Mouse (Mus musculus) intestine, embryonic 14.5 days (tissue): ENCODE data around the gene 4921507P07Rik. TPM values are rescaled to one million over a fixed set of nuclear protein-coding genes. Genes with fewer than 3 reads are reported as not detected.

ENCODE experiments used
- ATAC-seq: fragments of 200-750 bp; cut with Nextera tagmentation; replicated peaks from 2 replicates; pipeline ENCODE4 v1.8.0; 2017; ENCODE audit warnings: low read depth, moderate number of reproducible peaks, moderate TSS enrichment, moderate library complexity; ENCODE audit not compliant: low FRiP score, low TSS enrichment
- DNase-seq: peaks from one replicate; pipeline ENCODE4 v3.0.0-alpha.2; 2018; ENCODE audit warnings: low spot score
- H3K27ac ChIP-seq: fragments of 300-500 bp; sonication (generic); 2 replicates; pipeline ENCODE4 v1.5.1; 2014; ENCODE audit warnings: low read depth, mild to moderate bottlenecking, control low read depth
- H3K27me3 ChIP-seq: fragments of 300-500 bp; sonication (generic); replicated peaks from 2 replicates; pipeline ENCODE4 v1.6.1; 2014; ENCODE audit warnings: low read length, control low read depth; ENCODE audit not compliant: control insufficient read depth, insufficient read depth
- H3K36me3 ChIP-seq: fragments of 300-500 bp; sonication (generic); 2 replicates; pipeline ENCODE4 v1.6.1; 2014; ENCODE audit warnings: low read length, control low read depth; ENCODE audit not compliant: control insufficient read depth, insufficient read depth
- H3K4me1 ChIP-seq: fragments of 300-500 bp; sonication (generic); replicated peaks from 2 replicates; pipeline ENCODE4 v1.6.1; 2014; ENCODE audit warnings: low read length, control low read depth, mixed read lengths; ENCODE audit not compliant: control insufficient read depth, insufficient read depth
- H3K4me2 ChIP-seq: fragments of 300-500 bp; sonication (generic); 2 replicates; pipeline ENCODE4 v1.6.1; 2014; ENCODE audit warnings: low read length
- H3K4me3 ChIP-seq: fragments of 300-500 bp; sonication (generic); 2 replicates; pipeline ENCODE4 v1.5.1; 2014; ENCODE audit warnings: low read depth, low read length, control low read depth, mixed read lengths
- H3K9ac ChIP-seq: fragments of 300-500 bp; sonication (generic); 2 replicates; pipeline ENCODE4 v1.6.1; 2014; ENCODE audit warnings: mild to moderate bottlenecking, low read length
- H3K9me3 ChIP-seq: fragments of 300-500 bp; sonication (generic); 2 replicates; pipeline ENCODE4 v1.6.1; 2016; ENCODE audit warnings: low read length, control low read depth; ENCODE audit not compliant: control insufficient read depth
- WGBS: fragments of 180-500 bp; shearing (Covaris S2); extraction: QIAGEN DNeasy Blood & Tissue Kit; methylation state at CpG from one replicate; pipeline ENCODE4 v1.1.7; 2014; 5-methylcytosine and 5-hydroxymethylcytosine counted together
- polyA plus RNA-seq: library from polyadenylated mRNA; unstranded; fragments of >200 nt; fragmentation: Nextera tagmentation; extraction: Ambion mirVana; gene quantifications from 2 replicates; pipeline ENCODE4 v1.2.1, GENCODE M21; 2014

Gene 4921507P07Rik
- polyA plus RNA-seq, 1 experiment from 2014 or later, result 0.69 TPM

DNA sequence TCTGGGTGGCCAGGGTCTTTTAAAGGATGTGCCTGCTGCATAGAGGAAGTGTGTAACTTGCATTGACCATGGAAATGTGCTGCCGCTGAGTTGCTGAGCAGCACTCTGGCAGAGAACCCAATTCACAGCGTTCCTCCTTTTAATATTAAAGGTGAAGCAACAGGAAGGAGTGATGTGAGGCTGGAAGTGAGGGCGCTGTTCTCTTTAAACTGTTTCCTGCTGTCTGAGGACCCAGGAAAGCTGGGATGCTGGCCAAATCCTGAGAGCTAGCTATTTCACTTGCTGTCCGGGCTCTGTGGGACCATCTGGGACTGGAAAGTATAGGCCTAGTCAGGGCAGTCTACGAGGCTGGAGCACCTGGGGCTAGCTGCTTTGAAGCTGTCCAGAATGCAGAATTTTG lies 2.1 kb upstream of the 4921507P07Rik start:
- Histone ChIP-seq H3K4me1 (peaks cover 16% of the 10 kb centered on the region; the same call in 1 of the 2 replicates), H3K9ac (no peak overlapping the region), H3K27ac (peak overlapping the region; percentile 55; the same call in 1 of the 2 replicates), H3K4me2 (no peak overlapping the region), H3K4me3 (no peak overlapping the region), H3K9me3 (0 out of 2 replicates have a peak, but pooled peaks cover 4% of the 10 kb centered on the region), H3K27me3 (no peaks in the 10 kb centered on the region), H3K36me3 (no peaks in the 10 kb centered on the region)
- ATAC-seq (no peak), DNase-seq (peak; percentile 75)
- 32% methylated on average over 5 of the region's 5 CpGs for WGBS

DNA sequence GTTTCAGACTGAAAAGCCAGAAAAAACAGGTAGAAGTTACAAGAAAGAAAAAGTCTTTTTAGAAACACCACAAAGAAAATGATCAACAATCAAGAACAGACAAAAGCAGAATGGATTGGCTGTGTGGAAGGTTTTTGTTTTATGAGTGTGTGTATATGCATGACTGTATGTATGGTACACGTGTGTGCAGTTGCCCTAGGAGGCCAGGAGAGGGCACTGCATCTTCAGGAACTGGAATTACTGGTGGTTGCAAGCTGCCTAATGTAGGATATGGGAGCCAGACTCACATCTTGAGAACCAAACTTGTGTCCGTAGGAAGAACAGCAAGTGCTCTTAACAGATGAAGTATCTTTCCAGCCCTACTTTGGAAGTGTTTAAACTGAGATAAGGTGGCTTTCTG lies 2.1 kb downstream of the 4921507P07Rik start:
- ATAC-seq (no peak), DNase-seq (no peak)
- H3K27ac ChIP-seq, result no peak overlapping the region
- peaks cover 16% of the 10 kb centered on the region; the same call in 1 of the 2 replicates for H3K4me1 ChIP-seq
- no peak overlapping the region for H3K4me3 ChIP-seq
- no peak overlapping the region for H3K9ac ChIP-seq
- H3K9me3 ChIP-seq, result 0 out of 2 replicates have a peak, but pooled peaks cover 4% of the 10 kb centered on the region
- H3K4me2 ChIP-seq, result no peak overlapping the region
- no peaks in the 10 kb centered on the region for H3K36me3 ChIP-seq
- no peaks in the 10 kb centered on the region for H3K27me3 ChIP-seq
- WGBS, result 91% methylated on average over 2 of the region's 2 CpGs

DNA sequence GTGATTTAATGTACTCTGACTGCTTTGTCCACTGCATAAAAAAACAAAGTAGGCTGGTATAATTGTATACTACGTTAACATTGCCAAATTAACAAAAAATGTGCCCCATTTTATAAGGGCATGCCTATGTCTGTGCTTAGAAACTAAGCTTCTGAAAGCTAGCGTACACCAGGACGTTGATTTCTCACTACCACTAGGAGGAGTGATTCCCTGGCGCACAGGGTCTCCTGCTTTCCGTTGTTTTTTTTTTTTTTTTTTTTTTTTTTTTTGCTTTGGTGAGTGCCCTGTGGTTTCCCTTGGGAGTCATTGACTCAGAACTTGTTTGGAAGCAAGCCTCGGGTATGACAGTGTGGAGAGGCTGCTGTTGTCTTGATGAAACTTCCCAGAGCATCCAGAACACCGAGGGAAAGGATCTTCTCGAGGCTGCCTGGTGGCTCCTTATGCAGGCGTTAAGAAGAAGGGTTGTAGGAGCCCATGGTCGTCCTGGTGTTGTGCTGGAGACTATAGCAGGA lies 3.0 kb downstream of the 4921507P07Rik start:
- no peak overlapping the region for H3K4me3 ChIP-seq
- H3K27me3 ChIP-seq, result no peaks in the 10 kb centered on the region
- ATAC-seq (no peak), DNase-seq (no peak)
- peaks cover 15% of the 10 kb centered on the region; the same call in 1 of the 2 replicates for H3K4me1 ChIP-seq
- WGBS, result 60% methylated on average over 10 of the region's 10 CpGs
- no peaks in the 10 kb centered on the region for H3K36me3 ChIP-seq
- H3K27ac ChIP-seq, result no peak overlapping the region
- 0 out of 2 replicates have a peak, but pooled peaks cover 4% of the 10 kb centered on the region for H3K9me3 ChIP-seq
- no peak overlapping the region for H3K4me2 ChIP-seq
- no peak overlapping the region for H3K9ac ChIP-seq

DNA sequence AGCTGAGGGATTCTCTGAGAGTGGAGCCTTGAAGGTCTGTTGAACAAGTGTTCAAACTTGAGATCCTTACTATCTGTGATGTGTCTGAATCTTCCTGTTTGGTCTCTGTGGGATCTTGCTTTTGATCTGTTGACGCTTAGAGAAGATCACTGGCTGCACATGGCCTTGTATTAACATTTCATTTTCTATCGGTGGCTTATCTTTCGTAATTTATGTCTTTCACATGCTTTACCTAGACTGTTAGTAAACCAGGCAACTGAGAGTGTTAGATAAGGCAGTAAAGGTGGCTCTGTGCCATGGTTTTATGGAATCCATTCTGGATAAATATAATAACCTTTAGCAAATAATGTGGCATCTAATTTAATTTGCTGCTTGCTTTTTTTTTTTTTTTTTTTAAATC lies 6.2 kb downstream of the 4921507P07Rik start:
- Histone ChIP-seq H3K36me3 (no peaks in the 10 kb centered on the region), H3K27ac (no peak overlapping the region), H3K27me3 (no peaks in the 10 kb centered on the region), H3K9ac (no peak overlapping the region), H3K4me3 (no peak overlapping the region), H3K4me1 (0 out of 2 replicates have a peak, but pooled peaks cover 6% of the 10 kb centered on the region), H3K4me2 (no peak overlapping the region), H3K9me3 (0 out of 2 replicates have a peak, but pooled peaks cover 4% of the 10 kb centered on the region)
- 71% methylated on average over 3 of the region's 3 CpGs for WGBS
- ATAC-seq, result no peak
- DNase-seq, result no peak

DNA sequence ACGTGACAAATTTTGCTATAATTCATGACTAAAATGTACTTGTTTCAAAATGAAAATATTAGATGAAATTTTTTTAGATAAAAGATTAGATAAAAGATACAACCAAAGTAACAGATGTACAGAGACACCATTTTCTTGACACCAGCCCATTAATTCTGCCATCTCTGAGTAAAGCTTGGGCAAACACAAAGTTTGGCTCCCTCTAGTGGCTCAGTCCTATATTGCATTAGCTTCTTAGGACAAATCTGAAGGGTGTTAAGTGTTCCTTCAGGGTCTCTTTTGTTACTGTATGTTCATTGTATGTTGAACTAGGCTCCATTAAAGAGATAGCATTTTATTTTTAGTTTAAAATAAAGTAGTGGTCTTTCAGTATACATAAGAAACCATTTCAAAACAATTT lies 8.2 kb downstream of the 4921507P07Rik start:
- no peaks in the 10 kb centered on the region for H3K36me3 ChIP-seq
- no peaks in the 10 kb centered on the region for H3K27me3 ChIP-seq
- no peak overlapping the region for H3K4me3 ChIP-seq
- no peak overlapping the region for H3K9ac ChIP-seq
- H3K27ac ChIP-seq, result no peak overlapping the region
- WGBS, result 95% methylated on average over 1 of the region's 1 CpGs
- H3K4me2 ChIP-seq, result no peak overlapping the region
- H3K9me3 ChIP-seq, result no peaks in the 10 kb centered on the region
- DNase-seq (no peak), ATAC-seq (no peak)
- H3K4me1 ChIP-seq, result 0 out of 2 replicates have a peak, but pooled peaks cover 9% of the 10 kb centered on the region

DNA sequence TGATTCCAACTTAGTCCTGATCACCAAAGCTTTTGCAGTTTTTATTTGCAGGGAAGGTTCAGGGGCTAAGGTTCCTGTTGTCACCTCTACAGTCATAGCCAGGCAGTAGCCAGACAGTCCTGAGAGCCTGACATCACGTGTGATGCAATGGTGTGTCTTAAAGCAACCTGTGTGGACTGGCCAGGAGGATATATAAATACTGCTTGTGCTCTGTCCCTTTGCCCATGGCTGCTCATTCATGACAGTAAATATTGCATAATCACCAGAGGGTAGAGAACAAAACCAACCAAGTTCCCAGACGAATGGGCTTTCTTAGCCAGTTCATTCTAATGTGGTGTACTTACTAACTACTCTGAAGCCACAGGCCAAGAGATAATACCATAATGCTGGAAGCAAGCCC lies 9.0 kb downstream of the 4921507P07Rik start:
- no peak for ATAC-seq

DNA sequence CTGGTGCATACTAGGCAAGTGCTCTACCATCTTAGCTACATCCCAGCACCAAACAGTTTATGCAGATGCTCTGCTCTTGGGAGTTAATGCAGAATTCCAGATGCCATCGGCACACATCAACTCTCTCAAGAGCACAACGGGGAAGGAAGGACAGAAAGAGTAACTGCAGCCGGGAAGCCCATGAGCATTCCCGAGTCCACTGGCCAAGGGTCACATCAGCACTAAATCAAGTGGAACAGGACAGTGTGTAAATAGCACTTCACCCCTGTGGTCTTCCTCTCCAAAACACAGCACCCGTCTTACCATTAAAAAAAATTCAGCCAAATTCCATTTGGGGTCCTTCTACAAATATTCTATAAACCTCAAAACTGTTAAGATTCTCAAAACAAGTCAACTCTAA lies 10.1 kb downstream of the 4921507P07Rik start:
- Histone ChIP-seq H3K4me2 (no peak overlapping the region), H3K9me3 (no peaks in the 10 kb centered on the region), H3K27me3 (no peaks in the 10 kb centered on the region), H3K27ac (no peak overlapping the region), H3K36me3 (no peaks in the 10 kb centered on the region), H3K9ac (no peak overlapping the region), H3K4me3 (no peak overlapping the region), H3K4me1 (0 out of 2 replicates have a peak, but pooled peaks cover 9% of the 10 kb centered on the region)
- ATAC-seq (no peak), DNase-seq (no peak)
- WGBS, result 33% methylated on average over 5 of the region's 5 CpGs

More for the DNA sequence above, 9.0 kb downstream of the 4921507P07Rik start:
- no peak overlapping the region for H3K27ac ChIP-seq
- H3K27me3 ChIP-seq, result no peaks in the 10 kb centered on the region
- 83% methylated on average over 2 of the region's 2 CpGs for whole genome bisulfite sequencing
- DNase-seq, result no peak
- no peak overlapping the region for H3K4me3 ChIP-seq
- no peaks in the 10 kb centered on the region for H3K36me3 ChIP-seq
- no peak overlapping the region for H3K9ac ChIP-seq
- H3K9me3 ChIP-seq, result no peaks in the 10 kb centered on the region
- no peak overlapping the region for H3K4me2 ChIP-seq
- 0 out of 2 replicates have a peak, but pooled peaks cover 9% of the 10 kb centered on the region for H3K4me1 ChIP-seq

DNA sequence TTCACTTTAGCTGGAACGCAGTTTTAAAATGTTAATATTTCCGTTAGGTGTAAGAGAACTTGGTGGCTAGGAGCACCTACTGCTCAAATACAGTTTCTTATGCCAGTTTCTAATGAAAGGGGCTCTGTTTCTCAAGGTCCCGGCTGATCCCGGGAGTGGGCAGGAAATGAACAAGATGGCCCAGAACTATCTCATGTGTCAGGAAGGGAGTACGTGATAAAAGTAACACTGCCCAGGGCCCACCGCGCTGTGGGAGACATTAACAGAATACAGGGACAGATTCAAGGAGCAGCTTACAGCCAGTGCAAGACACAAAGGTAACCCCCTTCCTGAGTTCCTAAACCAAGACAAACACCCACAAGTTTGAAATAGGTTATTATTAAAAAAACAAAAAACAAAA lies 10.7 kb downstream of the 4921507P07Rik start:
- H3K4me1 ChIP-seq, result 0 out of 2 replicates have a peak, but pooled peaks cover 9% of the 10 kb centered on the region
- ATAC-seq (no peak), DNase-seq (no peak)
- no peak overlapping the region for H3K4me3 ChIP-seq
- 42% methylated on average over 7 of the region's 7 CpGs for WGBS
- H3K9ac ChIP-seq, result no peak overlapping the region
- no peaks in the 10 kb centered on the region for H3K9me3 ChIP-seq
- H3K27me3 ChIP-seq, result no peaks in the 10 kb centered on the region
- H3K27ac ChIP-seq, result no peak overlapping the region
- H3K36me3 ChIP-seq, result no peaks in the 10 kb centered on the region
- H3K4me2 ChIP-seq, result no peak overlapping the region

DNA sequence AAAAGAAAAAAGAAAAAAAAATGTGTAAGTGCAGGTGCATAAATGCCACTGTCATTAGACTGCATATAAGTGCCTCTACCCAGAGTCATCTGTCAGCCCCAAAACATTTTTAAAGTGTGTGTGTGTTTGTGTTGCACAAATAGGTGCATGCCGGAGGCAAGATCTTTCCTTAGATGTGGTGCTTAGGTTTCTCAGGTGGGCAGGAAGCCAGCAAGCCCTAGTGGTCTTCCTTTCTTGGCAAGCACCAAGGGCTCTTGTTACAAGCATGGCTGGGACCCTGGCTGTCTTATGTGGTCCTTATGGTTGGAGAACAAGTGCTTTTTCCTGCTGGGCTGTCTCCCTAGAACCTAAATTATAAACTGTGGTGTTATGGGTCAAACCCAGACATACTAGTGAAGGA lies 24.8 kb downstream of the 4921507P07Rik start:
- no peak for DNase-seq
- no peak for ATAC-seq

More for the DNA sequence above, 24.8 kb downstream of the 4921507P07Rik start:
- Histone ChIP-seq H3K27ac (no peak overlapping the region), H3K4me2 (no peak overlapping the region), H3K9ac (no peak overlapping the region), H3K36me3 (no peaks in the 10 kb centered on the region), H3K4me3 (no peak overlapping the region), H3K4me1 (0 out of 2 replicates have a peak, but pooled peaks cover 4% of the 10 kb centered on the region), H3K27me3 (no peaks in the 10 kb centered on the region), H3K9me3 (no peaks in the 10 kb centered on the region)
- 93% methylated on average over 1 of the region's 1 CpGs for WGBS
